ENCODE assay signal across 8 mouse cellular contexts in genomic region chr11:61761584-61762407, GRCm38 (mm10). TPM values are rescaled to one million over a fixed set of nuclear protein-coding genes. Genes with fewer than 3 reads are reported as not detected.
DNase-seq lines count a peak whose midpoint lies in the region; ATAC-seq and TF ChIP-seq lines count a peak whose summit lies in the region.

Prpsap2 (minus strand) TSS chr11:61762088.

- H3K4me3 ChIP-seq in embryonic facial prominence, embryonic 13.5 days, result peak within 1 kb of the TSS; percentile 58
- peak within 1 kb of the TSS; percentile 56 for H3K4me3 ChIP-seq in kidney, adult 2 months (ENCODE audit: insufficient read depth, low read depth, low read length)
- peak within 1 kb of the TSS; percentile 58 for H3K4me3 ChIP-seq in limb, embryonic 12.5 days (replicated peaks)
- peak within 1 kb of the TSS; percentile 70 for H3K4me3 ChIP-seq in midbrain, embryonic 15.5 days
- peak within 1 kb of the TSS; percentile 70 for H3K4me3 ChIP-seq in spleen, adult 2 months (ENCODE audit: extremely low read depth, insufficient read depth, insufficient read length)

- TF ChIP-seq POLR2A in kidney, adult 2 months (IDR thresholded peaks at IDR 0.05; ENCODE audit: low read depth, low read length), result peak; percentile 42
- TF ChIP-seq POLR2A in spleen, adult 2 months (IDR thresholded peaks at IDR 0.05; ENCODE audit: low read depth, low read length), result peak; percentile 65

- H3K36me3 ChIP-seq in embryonic facial prominence, embryonic 13.5 days, result peaks cover 12% of the 10 kb centered on the region; the same call in 1 of the 2 replicates
- no peaks in the 10 kb centered on the region for H3K36me3 ChIP-seq in kidney, adult 2 months (ENCODE audit: control insufficient read depth, insufficient read depth, low read length)
- peaks cover 5% of the 10 kb centered on the region; the same call in 1 of the 2 replicates for H3K36me3 ChIP-seq in limb, embryonic 12.5 days
- H3K36me3 ChIP-seq in midbrain, embryonic 15.5 days (replicated peaks), result no peaks in the 10 kb centered on the region
- H3K36me3 ChIP-seq in spleen, adult 2 months (ENCODE audit: control insufficient read depth, insufficient read depth, low read length), result 0 out of 2 replicates have a peak, but pooled peaks cover 4% of the 10 kb centered on the region

- H3K27ac ChIP-seq in embryonic facial prominence, embryonic 13.5 days, result peak within 1 kb of the TSS; percentile 85
- H3K27ac ChIP-seq in kidney, adult 2 months (ENCODE audit: insufficient read depth, low read depth, low read length), result 0 out of 2 replicates have a peak within 1 kb of the TSS, but pooled peaks have one; percentile 14
- H3K27ac ChIP-seq in limb, embryonic 12.5 days, result peak within 1 kb of the TSS; percentile 88
- peak within 1 kb of the TSS; percentile 90 for H3K27ac ChIP-seq in midbrain, embryonic 15.5 days
- H3K27ac ChIP-seq in spleen, adult 2 months (ENCODE audit: insufficient read depth, low read length), result peak within 1 kb of the TSS; percentile 87

- peak; percentile 93 for ATAC-seq in embryonic facial prominence, embryonic 13.5 days (ENCODE audit: insufficient number of reproducible peaks, insufficient read depth, low FRiP score, low TSS enrichment, low read depth)
- ATAC-seq in limb, embryonic 12.5 days (ENCODE audit: insufficient number of reproducible peaks, insufficient read depth, low FRiP score, low TSS enrichment, low read depth), result peak; percentile 89
- ATAC-seq in midbrain, embryonic 15.5 days (replicated peaks), result peak; percentile 93

- H3K4me2 ChIP-seq in embryonic facial prominence, embryonic 13.5 days, result peak within 1 kb of the TSS; percentile 71
- H3K4me2 ChIP-seq in limb, embryonic 12.5 days, result peak within 1 kb of the TSS; percentile 67
- H3K4me2 ChIP-seq in midbrain, embryonic 15.5 days, result peak within 1 kb of the TSS; percentile 60

- WGBS in embryonic facial prominence, embryonic 13.5 days, result under 1% methylated on average over 51 of the region's 51 CpGs
- WGBS in kidney, adult 2 months, result 2% methylated on average over 51 of the region's 51 CpGs
- WGBS in limb, embryonic 12.5 days, result under 1% methylated on average over 51 of the region's 51 CpGs
- WGBS in midbrain, embryonic 15.5 days, result under 1% methylated on average over 51 of the region's 51 CpGs
- WGBS in spleen, adult 2 months, result under 1% methylated on average over 51 of the region's 51 CpGs

- no peaks in the 10 kb centered on the region for H3K9me3 ChIP-seq in embryonic facial prominence, embryonic 13.5 days
- no peaks in the 10 kb centered on the region for H3K9me3 ChIP-seq in limb, embryonic 12.5 days
- H3K9me3 ChIP-seq in midbrain, embryonic 15.5 days, result no peaks in the 10 kb centered on the region

- peak; percentile 99 for DNase-seq in 3134 (ENCODE audit: extremely low read depth, insufficient read length, low spot score)
- DNase-seq in adrenal gland, postnatal 36 days, result peak; percentile 99 to 100
- peak; percentile 99 to 100 for DNase-seq in heart, adult 18-20 months
- peak; percentile 100 for DNase-seq in kidney, adult 2 months
- peak; percentile 95 to 100 for DNase-seq in spleen, adult 2 months (ENCODE audit: low read depth in 1 of 2, low spot score in 2 of 2)

- peaks cover 8% of the 10 kb centered on the region for H3K4me1 ChIP-seq in embryonic facial prominence, embryonic 13.5 days
- peaks cover 4% of the 10 kb centered on the region; the same call in 1 of the 2 replicates for H3K4me1 ChIP-seq in kidney, adult 2 months (ENCODE audit: control insufficient read depth, insufficient read depth, low read length)
- H3K4me1 ChIP-seq in limb, embryonic 12.5 days (replicated peaks), result peaks cover 7% of the 10 kb centered on the region
- H3K4me1 ChIP-seq in midbrain, embryonic 15.5 days, result peaks cover 11% of the 10 kb centered on the region
- H3K4me1 ChIP-seq in spleen, adult 2 months (ENCODE audit: control insufficient read depth, insufficient read depth, insufficient read length), result peaks cover 4% of the 10 kb centered on the region

- H3K27me3 ChIP-seq in embryonic facial prominence, embryonic 13.5 days, result no peaks in the 10 kb centered on the region
- no peaks in the 10 kb centered on the region for H3K27me3 ChIP-seq in kidney, adult 2 months (replicated peaks; ENCODE audit: control insufficient read depth, insufficient read depth, low read length)
- H3K27me3 ChIP-seq in limb, embryonic 12.5 days, result no peaks in the 10 kb centered on the region
- H3K27me3 ChIP-seq in midbrain, embryonic 15.5 days (replicated peaks), result no peaks in the 10 kb centered on the region
- H3K27me3 ChIP-seq in spleen, adult 2 months (ENCODE audit: control insufficient read depth, insufficient read depth, low read length), result no peaks in the 10 kb centered on the region

- peak within 1 kb of the TSS; percentile 81 for H3K9ac ChIP-seq in embryonic facial prominence, embryonic 13.5 days
- peak within 1 kb of the TSS; percentile 81 for H3K9ac ChIP-seq in limb, embryonic 12.5 days (replicated peaks)
- peak within 1 kb of the TSS; percentile 85 for H3K9ac ChIP-seq in midbrain, embryonic 15.5 days

- TF ChIP-seq CTCF in kidney, adult 2 months (conservative IDR thresholded peaks at IDR 0.05; ENCODE audit: insufficient read depth, insufficient read length, low read depth, low read length), result no peak
- TF ChIP-seq CTCF in spleen, adult 2 months (IDR thresholded peaks at IDR 0.05; ENCODE audit: extremely low read depth, insufficient read depth, insufficient read length, insufficient replicate concordance), result no peak

RNA-seq across cellular contexts. Expression of gene Prpsap2, which starts in this region (rescaled TPM):
- 10 to 100 TPM; 24.8 to 36.4 TPM for total RNA-seq in adrenal gland, postnatal 36 days (2021)
- 35.0 and 38.1 TPM in 2 replicates for polyA plus RNA-seq in embryonic facial prominence, embryonic 13.5 days (2015; fragmentation: Nextera tagmentation; extraction: Ambion mirVana)
- 1 to 10 TPM; 7.1 to 7.8 TPM for total RNA-seq in heart, adult 18-20 months (2021)
- 20.3 and 21.4 TPM in 2 replicates for polyA plus RNA-seq in kidney, adult 2 months (2012; rRNA removed)
- polyA plus RNA-seq in limb, embryonic 12.5 days (2016; fragmentation: Nextera tagmentation; extraction: Ambion mirVana), result 30.1 and 34.0 TPM in 2 replicates
- polyA plus RNA-seq in midbrain, embryonic 15.5 days (2015; fragmentation: Nextera tagmentation; extraction: Ambion mirVana), result 52.0 and 53.9 TPM in 2 replicates
- 13.3 and 14.7 TPM in 2 replicates for polyA plus RNA-seq in spleen, adult 2 months (2012; rRNA removed)

Comparison
In these comparisons a context has a peak if more than half of its experiments do, and no peak if none do; other contexts are left out.
1. Peak in every context shown above with its lines: DNase-seq, ATAC-seq, H3K4me3 ChIP-seq and H3K27ac ChIP-seq.
2. H3K27ac ChIP-seq: peak in every context shown above with its lines; median percentile 90 in midbrain, embryonic 15.5 days; 88 in limb, embryonic 12.5 days; 87 in spleen, adult 2 months; 85 in embryonic facial prominence, embryonic 13.5 days; 14 in kidney, adult 2 months.